Mouse (Mus musculus) myocyte (in vitro differentiated cells): Measurements from ENCODE around the gene AI597479. TPM values are rescaled to one million over a fixed set of nuclear protein-coding genes. Genes with fewer than 3 reads are reported as not detected.

Experiments
- H3K27me3 ChIP-seq: one replicate; pipeline ENCODE4 v1.6.1; 2011; ENCODE audit not compliant: control insufficient read depth, insufficient read depth, insufficient read length
- H3K36me3 ChIP-seq: one replicate; pipeline ENCODE4 v1.6.1; 2011; ENCODE audit not compliant: control insufficient read depth, insufficient read depth
- H3K4me2 ChIP-seq: one replicate; pipeline ENCODE4 v1.6.1; 2011; ENCODE audit warnings: low read depth, control low read depth
- H3K4me3 ChIP-seq: one replicate; pipeline ENCODE4 v1.5.1; 2011; ENCODE audit warnings: mild to moderate bottlenecking, control low read depth, moderate library complexity
- H3K79me2 ChIP-seq: one replicate; pipeline ENCODE4 v1.6.1; 2011; ENCODE audit not compliant: control insufficient read depth, insufficient read depth
- H3ac ChIP-seq: one replicate; pipeline ENCODE4 v1.6.1; 2011; ENCODE audit not compliant: control insufficient read depth, insufficient read length
- CEBPB ChIP-seq: IDR thresholded peaks from 2 replicates; pipeline ENCODE4 v1.6.1; 2011; ENCODE audit warnings: mild to moderate bottlenecking, moderate library complexity; ENCODE audit not compliant: poor library complexity, insufficient read depth, severe bottlenecking
- E2F4 ChIP-seq: IDR thresholded peaks from one replicate; pipeline ENCODE4 v1.6.1; 2011; ENCODE audit warnings: mild to moderate bottlenecking, control low read depth, moderate library complexity; ENCODE audit not compliant: insufficient read depth
- MAX ChIP-seq: IDR thresholded peaks from one replicate; pipeline ENCODE4 v1.6.1; 2011; ENCODE audit warnings: low read depth, mild to moderate bottlenecking, control low read depth
- MYOD1 ChIP-seq, 3 experiments: IDR thresholded peaks; one replicate each; pipeline ENCODE4 v1.6.1; 2011; ENCODE audit warnings: control low read depth in 2 of 3, low read depth in 2 of 3, mild to moderate bottlenecking in 2 of 3, moderate library complexity in 1 of 3; ENCODE audit not compliant: insufficient read length in 2 of 3, control insufficient read depth in 1 of 3
- MYOG ChIP-seq, 3 experiments: IDR thresholded peaks; one replicate each; pipeline ENCODE4 v1.6.1; 2011; ENCODE audit warnings: control low read depth in 2 of 3, low read depth in 2 of 3, mild to moderate bottlenecking in 2 of 3; ENCODE audit not compliant: insufficient read length in 2 of 3, control insufficient read depth in 1 of 3, insufficient read depth in 1 of 3
- POLR2A ChIP-seq: IDR thresholded peaks from one replicate; pipeline ENCODE4 v1.6.1; 2011; ENCODE audit warnings: low read depth, mild to moderate bottlenecking, control low read depth, moderate library complexity; ENCODE audit not compliant: insufficient read length
- POLR2AphosphoS2 ChIP-seq: IDR thresholded peaks from one replicate; pipeline ENCODE4 v1.6.1; 2011; ENCODE audit warnings: low read depth, control low read depth; ENCODE audit not compliant: insufficient read length
- REST ChIP-seq: IDR thresholded peaks from one replicate; pipeline ENCODE4 v1.6.1; 2011; ENCODE audit warnings: mild to moderate bottlenecking, control low read depth, moderate library complexity; ENCODE audit not compliant: insufficient read depth, insufficient read length
- SRF ChIP-seq: IDR thresholded peaks from one replicate; pipeline ENCODE4 v1.6.1; 2011; ENCODE audit warnings: low read depth; ENCODE audit not compliant: control insufficient read depth, insufficient read length
- TCF12 ChIP-seq: IDR thresholded peaks from one replicate; pipeline ENCODE4 v1.6.1; 2011; ENCODE audit warnings: mild to moderate bottlenecking, control low read depth; ENCODE audit not compliant: poor library complexity, insufficient read depth, severe bottlenecking
- TCF3 ChIP-seq: IDR thresholded peaks from one replicate; pipeline ENCODE4 v1.6.1; 2011; ENCODE audit warnings: low read depth, control low read depth; ENCODE audit not compliant: insufficient read length
- USF1 ChIP-seq: IDR thresholded peaks from one replicate; pipeline ENCODE4 v1.6.1; 2011; ENCODE audit warnings: low read depth, mild to moderate bottlenecking, control low read depth, moderate library complexity
- polyA plus RNA-seq: library from polyadenylated mRNA; unstranded; fragments of >200 nt; fragmentation: generic; extraction: Trizol; gene quantifications from one replicate; pipeline ENCODE4 v1.2.1, GENCODE M21; 2012; ENCODE audit warnings: missing spikeins

Gene AI597479
- polyA plus RNA-seq, 1 experiment, result 12.0 TPM

DNA sequence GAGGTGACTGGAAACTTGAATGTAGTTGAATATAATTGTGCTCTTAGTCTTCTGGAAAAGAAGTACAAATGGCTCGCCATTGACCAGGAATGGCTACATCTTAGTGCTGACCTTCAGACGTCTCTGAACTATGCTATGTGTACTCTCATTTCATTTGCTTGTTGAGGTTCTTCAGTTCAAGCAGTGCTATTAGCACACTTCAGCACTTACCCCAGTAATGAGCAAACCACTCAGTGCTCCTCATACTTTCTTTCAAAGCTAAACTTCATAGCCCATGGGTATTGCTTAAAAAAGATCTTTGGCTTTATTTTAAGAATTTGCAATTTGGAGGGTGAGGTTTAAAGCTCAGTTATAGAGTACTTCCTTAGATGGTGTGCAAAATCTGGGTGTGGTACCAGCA, 10.2 kb downstream of the AI597479 start:
- no peaks in the 10 kb centered on the region for H3K27me3 ChIP-seq
- peaks cover 32% of the 10 kb centered on the region for H3K36me3 ChIP-seq
- H3K4me3 ChIP-seq, result no peak overlapping the region
- peaks cover 17% of the 10 kb centered on the region for H3K79me2 ChIP-seq
- no peak overlapping the region for H3ac ChIP-seq
- TF ChIP-seq CEBPB (no peak), REST (no peak), SRF (no peak), TCF12 (no peak), MYOG (IDR thresholded peaks at IDR 0.05; ENCODE audit: control insufficient read depth in 1 of 3, insufficient read depth in 1 of 3, insufficient read length in 2 of 3, low read depth in 2 of 3) (no peak)
- H3K4me2 ChIP-seq, result no peak overlapping the region

DNA sequence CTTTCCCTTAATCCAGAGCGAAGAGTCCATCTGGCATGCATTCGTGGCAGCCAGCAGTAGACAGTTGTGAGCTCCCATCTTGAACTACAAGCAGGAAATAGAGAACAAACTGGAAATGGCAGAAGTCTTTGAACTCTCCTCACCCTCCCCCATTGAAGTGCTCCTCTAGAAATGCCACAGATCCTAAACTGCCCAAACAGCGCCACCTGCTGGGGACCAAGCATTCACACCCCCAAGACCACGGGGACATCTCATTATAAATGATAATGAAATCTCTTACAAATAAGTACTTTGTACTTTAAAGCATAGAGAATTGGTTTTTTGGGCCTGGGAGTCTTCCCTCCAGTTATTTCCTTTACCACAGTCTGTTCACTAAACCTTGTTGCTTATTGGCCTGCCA, 12.0 kb downstream of the AI597479 start:
- H3K79me2 ChIP-seq, result no peaks in the 10 kb centered on the region
- H3K4me3 ChIP-seq, result no peak overlapping the region
- H3ac ChIP-seq, result no peak overlapping the region
- no peak overlapping the region for H3K4me2 ChIP-seq
- no peak for TF ChIP-seq REST
- TF ChIP-seq CEBPB, result no peak
- TF ChIP-seq SRF, result no peak
- no peak for TF ChIP-seq POLR2AphosphoS2
- TF ChIP-seq POLR2A, result no peak
- no peak for TF ChIP-seq MYOG (IDR thresholded peaks at IDR 0.05; ENCODE audit: control insufficient read depth in 1 of 3, insufficient read depth in 1 of 3, insufficient read length in 2 of 3, low read depth in 2 of 3)
- no peak for TF ChIP-seq TCF12
- no peak for TF ChIP-seq USF1
- H3K27me3 ChIP-seq, result no peaks in the 10 kb centered on the region
- H3K36me3 ChIP-seq, result peaks cover 41% of the 10 kb centered on the region

DNA sequence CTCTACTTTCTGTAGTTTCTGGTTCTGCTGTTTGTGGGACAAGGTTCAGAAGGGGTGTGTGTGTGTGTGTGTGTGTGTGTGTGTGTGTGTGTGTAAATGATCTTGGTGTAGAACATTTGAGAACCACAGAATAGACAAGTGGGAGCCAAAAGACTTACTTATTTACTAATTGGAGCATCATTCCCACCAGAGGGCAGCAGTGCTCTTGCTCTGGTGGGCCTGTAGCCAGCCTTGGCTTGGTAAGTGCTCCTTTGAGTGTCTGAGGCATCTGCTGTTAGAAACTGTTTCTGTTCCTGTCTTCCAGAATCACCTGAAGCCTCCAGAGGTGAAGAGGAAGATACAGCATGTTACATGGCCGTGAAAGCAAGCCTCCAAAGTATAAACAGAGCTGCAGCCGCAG, 14.4 kb downstream of the AI597479 start:
- Histone ChIP-seq H3K36me3 (peaks cover 35% of the 10 kb centered on the region), H3K27me3 (no peaks in the 10 kb centered on the region), H3K4me2 (no peak overlapping the region), H3ac (no peak overlapping the region), H3K4me3 (no peak overlapping the region), H3K79me2 (no peaks in the 10 kb centered on the region)
- TF ChIP-seq POLR2A, result no peak
- TF ChIP-seq USF1, result no peak
- TF ChIP-seq TCF12, result no peak
- TF ChIP-seq MYOD1 (IDR thresholded peaks at IDR 0.05; ENCODE audit: control insufficient read depth in 1 of 3, insufficient read length in 2 of 3, low read depth in 2 of 3), result no peak
- TF ChIP-seq REST, result no peak
- TF ChIP-seq POLR2AphosphoS2, result no peak
- TF ChIP-seq E2F4, result no peak
- no peak for TF ChIP-seq CEBPB
- TF ChIP-seq TCF3, result no peak
- no peak for TF ChIP-seq MYOG (IDR thresholded peaks at IDR 0.05; ENCODE audit: control insufficient read depth in 1 of 3, insufficient read depth in 1 of 3, insufficient read length in 2 of 3, low read depth in 2 of 3)
- TF ChIP-seq SRF, result no peak
- TF ChIP-seq MAX, result no peak

DNA sequence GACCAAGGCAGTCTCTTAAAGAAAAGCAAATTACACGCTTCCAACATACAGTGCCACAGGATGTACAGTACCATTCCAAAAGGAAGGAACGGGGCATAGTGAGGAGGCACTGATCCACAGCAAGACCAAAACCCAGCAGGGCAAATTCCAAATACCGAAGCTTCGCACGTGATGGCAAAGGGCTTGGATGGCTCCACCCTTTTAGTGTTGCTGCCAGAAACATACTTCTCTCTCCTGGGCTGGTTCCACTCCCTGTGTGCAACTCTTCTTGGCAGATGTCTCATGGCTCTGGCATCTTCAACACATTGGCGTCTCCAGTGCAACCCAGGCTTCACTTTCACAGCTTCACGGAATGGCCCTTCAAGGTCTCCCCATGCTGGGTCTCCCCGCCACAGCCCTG, 18.9 kb downstream of the AI597479 start:
- TF ChIP-seq CEBPB (no peak), MYOD1 (IDR thresholded peaks at IDR 0.05; ENCODE audit: control insufficient read depth in 1 of 3, insufficient read length in 2 of 3, low read depth in 2 of 3) (no peak), TCF3 (no peak), MAX (no peak), POLR2AphosphoS2 (no peak), SRF (no peak), E2F4 (no peak), TCF12 (no peak), POLR2A (no peak), USF1 (no peak), MYOG (IDR thresholded peaks at IDR 0.05; ENCODE audit: control insufficient read depth in 1 of 3, insufficient read depth in 1 of 3, insufficient read length in 2 of 3, low read depth in 2 of 3) (no peak), REST (no peak)
- Histone ChIP-seq H3K4me2 (no peak overlapping the region), H3K79me2 (no peaks in the 10 kb centered on the region), H3K27me3 (no peaks in the 10 kb centered on the region), H3K4me3 (no peak overlapping the region), H3K36me3 (peaks cover 30% of the 10 kb centered on the region), H3ac (no peak overlapping the region)

DNA sequence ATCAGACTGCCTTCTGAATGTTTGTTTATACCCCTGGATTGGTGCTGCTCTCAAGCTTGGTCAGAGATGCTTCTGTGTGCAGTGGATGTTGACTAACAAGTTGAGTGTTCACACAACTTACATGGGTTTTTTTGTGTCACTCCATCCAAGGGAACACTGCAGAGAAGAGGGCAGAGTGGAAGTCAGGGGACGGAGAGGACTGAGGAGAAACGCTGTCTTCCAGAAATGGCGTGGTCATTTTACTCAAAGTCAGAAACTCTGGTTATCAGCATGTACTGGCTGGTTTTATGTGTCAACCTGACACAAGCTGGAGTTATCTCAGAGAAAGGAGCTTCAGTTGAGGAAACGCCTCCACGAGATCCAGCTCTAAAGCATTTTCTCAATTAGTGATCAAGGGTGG, 22.4 kb downstream of the AI597479 start:
- Histone ChIP-seq H3K79me2 (no peaks in the 10 kb centered on the region), H3K4me2 (no peak overlapping the region), H3K4me3 (no peak overlapping the region), H3ac (no peak overlapping the region), H3K36me3 (peaks cover 19% of the 10 kb centered on the region), H3K27me3 (no peaks in the 10 kb centered on the region)
- TF ChIP-seq MYOG (IDR thresholded peaks at IDR 0.05; ENCODE audit: control insufficient read depth in 1 of 3, insufficient read depth in 1 of 3, insufficient read length in 2 of 3, low read depth in 2 of 3) (no peak), POLR2A (no peak), MYOD1 (IDR thresholded peaks at IDR 0.05; ENCODE audit: control insufficient read depth in 1 of 3, insufficient read length in 2 of 3, low read depth in 2 of 3) (no peak), TCF3 (no peak), CEBPB (no peak)
